Mouse (Mus musculus): ENCODE measurements around the gene Mtus2.
"Not testable (repeated sequence)": the region's sequence is repeated elsewhere in the genome, so short reads cannot be mapped to it uniquely, and the experiment has no call there.

The Mtus2 gene

DNA sequence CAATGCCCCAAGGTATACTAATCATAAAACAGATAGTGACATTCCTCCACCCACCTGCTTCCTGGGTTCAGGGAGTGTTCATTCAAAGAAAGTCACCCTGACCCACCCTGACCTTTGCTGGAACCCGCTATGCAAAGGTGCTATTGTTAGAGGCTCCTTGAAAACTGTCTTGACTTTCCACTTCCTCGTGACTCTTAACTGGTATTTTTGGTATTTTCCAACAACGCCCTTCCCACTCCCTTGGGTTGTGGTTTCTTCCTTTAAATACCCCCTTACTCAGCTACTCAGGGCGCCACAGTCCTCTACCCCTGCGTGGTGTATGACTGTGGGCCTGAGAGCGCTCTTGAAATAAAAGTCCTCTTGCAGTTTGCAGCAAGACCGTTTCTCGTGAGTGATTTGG lies 219.4 kb downstream of the Mtus2 start:
- in situ Hi-C loops (cut with MboI; ENCODE audit: low sequenced_read_pairs): not testable (repeated sequence)

DNA sequence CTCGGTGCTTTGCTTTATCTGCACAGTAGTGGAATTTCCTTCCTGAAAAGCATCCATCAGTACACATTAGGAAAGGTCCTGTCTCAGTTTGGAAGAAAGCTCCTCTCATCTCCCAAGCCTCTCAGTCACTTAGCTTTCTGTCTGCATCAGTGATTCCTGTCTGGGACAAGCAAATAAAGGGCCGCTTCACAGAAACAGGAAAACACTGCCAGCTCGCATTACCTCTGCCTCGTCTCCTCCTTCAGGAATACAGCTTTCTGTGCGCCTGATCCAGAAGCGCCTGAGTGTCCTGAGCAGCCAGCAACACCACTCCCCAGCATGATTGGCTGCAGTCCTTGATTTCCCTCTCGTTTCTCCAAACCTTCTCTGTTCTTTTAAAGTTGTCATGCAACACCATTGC lies 222.1 kb downstream of the Mtus2 start:
- in situ Hi-C loops (cut with MboI; ENCODE audit: low sequenced_read_pairs): no loop called here

DNA sequence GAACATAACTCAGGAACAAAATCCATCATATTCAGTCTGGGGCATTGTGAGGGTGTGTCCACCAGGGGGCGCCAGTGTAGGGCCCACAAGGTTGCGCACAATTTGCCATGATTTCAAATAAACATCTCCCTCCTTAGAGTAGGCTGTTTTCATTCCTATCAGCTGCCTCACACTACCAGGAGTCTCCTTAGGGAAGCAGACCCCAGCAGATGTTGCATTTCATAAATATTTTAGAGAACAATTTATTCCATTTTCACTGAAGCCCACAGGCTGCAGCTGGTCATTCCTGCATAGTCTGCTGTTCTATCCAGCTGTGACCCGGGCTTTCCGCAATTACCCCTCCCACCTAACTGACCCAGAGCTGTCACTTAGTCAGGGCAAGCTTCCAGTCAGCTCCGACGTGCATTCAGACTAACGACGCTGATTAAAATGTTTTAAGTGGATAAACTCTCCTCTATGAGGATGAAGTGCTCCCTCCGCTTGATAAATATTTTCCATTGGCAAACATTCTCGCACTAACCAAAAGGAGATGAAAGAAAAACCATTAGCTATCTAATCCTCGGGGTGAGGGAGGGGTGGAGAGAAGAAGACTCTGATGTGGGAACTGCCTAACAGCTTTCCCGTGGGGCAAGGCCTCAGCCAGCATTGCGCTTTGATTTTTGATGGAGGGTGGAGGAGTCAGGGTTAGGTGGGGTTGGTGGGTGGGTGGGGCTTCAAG lies 223.6 kb downstream of the Mtus2 start:
- in situ Hi-C loops (cut with MboI; ENCODE audit: low sequenced_read_pairs): no loop called here

DNA sequence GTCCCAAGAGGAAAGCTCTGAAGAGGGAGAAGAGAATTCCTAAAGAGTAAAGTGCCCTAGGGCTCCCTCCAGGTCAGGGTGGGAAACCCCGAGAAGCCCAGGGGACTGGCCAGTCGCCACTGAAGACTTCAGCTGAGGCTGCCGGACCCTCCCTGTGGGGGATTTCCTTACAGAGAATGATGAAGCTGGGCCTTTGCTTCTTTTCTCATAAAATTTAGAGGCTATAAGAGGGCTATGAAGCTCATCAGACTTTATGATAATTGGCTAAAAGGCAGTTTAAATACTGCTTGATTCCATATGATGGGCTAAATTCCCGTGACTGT lies 224.1 kb downstream of the Mtus2 start:
- in situ Hi-C loops (cut with MboI; ENCODE audit: low sequenced_read_pairs): no loop called here

DNA sequence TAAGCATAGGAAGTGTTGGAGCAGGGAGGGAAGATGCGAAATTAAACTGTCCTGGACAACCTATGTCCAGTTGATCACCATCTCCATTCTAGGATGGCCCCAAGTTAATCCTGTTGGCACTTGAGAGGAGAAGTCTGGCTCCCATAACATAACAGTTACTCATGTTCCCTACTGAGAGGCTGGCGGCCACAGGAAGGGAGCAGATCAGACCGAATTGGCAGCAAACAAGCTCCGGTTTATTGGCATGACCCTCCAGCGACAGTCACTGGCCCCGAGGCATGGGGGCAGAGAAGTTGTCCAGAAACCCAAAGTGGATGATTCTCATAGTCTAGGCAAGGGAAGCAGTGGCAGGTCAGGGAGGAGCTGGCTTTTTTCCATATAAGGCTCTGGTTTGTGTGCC lies 224.8 kb downstream of the Mtus2 start:
- in situ Hi-C loops (cut with MboI; ENCODE audit: low sequenced_read_pairs): no loop called here

- in situ Hi-C loops (cut with MboI; ENCODE audit: low sequenced_read_pairs): no loop called here
These were observed 228.8 kb downstream of the Mtus2 start for GRCm38 (mm10) chr5:148185898-148186297.

GRCm38 (mm10) chr5:148191416-148191815 lies 234.3 kb downstream of the Mtus2 start:
- in situ Hi-C loops (cut with MboI; ENCODE audit: low sequenced_read_pairs): no loop called here

DNA sequence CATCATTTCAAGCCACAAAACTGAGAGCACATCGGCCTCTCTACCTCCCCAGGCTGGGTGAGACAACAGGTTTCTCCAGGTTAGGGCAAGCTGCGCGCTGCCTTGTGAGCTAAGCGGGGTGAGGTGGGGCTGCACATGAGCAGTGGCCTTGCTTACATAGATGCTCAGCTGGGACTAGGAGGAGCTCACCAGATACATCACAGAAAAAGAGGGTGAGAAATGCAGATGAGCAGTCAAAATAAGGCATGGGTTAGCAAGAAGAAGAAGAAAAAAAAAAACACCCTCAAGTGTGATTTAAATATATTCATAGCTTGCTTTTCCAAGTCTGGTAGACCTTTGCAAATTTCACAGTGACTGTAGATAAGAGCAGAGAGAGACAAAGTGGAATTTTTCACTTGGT lies 254.7 kb downstream of the Mtus2 start:
- in situ Hi-C loops (cut with MboI; ENCODE audit: low sequenced_read_pairs): no loop called here

- in situ Hi-C loops (cut with MboI; ENCODE audit: low sequenced_read_pairs): no loop called here
These were observed 259.7 kb downstream of the Mtus2 start for GRCm38 (mm10) chr5:148216786-148217185.

GRCm38 (mm10) chr5:148222898-148223297 lies 265.8 kb downstream of the Mtus2 start:
- in situ Hi-C loops (cut with MboI; ENCODE audit: low sequenced_read_pairs): no loop called here

DNA sequence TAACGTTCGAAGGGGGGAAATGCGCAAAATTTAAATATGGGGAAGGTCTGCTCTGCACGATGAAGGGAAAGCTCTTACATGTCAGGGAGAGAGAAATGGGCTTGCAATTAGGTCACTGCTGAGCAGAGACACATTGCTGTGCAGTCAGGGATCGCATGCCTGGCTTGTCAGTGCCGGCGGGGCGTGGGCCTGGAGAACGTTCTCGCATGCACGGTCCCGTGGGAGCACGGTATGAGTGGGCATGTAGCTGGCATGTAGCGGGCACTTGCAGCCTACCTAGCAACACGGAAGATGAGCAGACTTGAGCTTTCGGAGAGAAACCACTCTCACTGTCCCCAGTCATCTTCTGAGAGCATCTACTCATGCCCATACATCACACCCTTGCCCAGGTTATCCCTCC lies 266.9 kb downstream of the Mtus2 start:
- in situ Hi-C loops (cut with MboI; ENCODE audit: low sequenced_read_pairs): no loop called here

DNA sequence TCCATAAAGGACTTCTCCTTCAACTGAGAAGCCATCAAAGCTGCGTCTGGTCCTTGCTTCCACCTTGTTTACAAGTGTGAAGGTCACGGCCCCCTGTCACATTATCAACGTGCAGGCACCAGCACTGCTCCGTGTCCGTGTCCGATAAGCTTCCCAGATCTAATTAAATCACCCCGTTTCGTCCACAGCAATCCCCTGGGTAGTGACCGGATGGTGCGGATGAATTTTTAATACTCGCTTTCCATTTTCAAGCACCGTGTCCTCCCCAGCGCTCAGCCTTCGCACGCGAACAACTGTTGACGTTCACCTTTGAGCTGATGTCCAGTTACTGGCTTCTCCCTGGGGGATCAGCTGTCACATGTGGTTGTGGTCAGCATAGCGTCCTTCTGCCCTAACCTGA lies 276.6 kb downstream of the Mtus2 start:
- in situ Hi-C loops (cut with MboI; ENCODE audit: low sequenced_read_pairs): no loop called here

DNA sequence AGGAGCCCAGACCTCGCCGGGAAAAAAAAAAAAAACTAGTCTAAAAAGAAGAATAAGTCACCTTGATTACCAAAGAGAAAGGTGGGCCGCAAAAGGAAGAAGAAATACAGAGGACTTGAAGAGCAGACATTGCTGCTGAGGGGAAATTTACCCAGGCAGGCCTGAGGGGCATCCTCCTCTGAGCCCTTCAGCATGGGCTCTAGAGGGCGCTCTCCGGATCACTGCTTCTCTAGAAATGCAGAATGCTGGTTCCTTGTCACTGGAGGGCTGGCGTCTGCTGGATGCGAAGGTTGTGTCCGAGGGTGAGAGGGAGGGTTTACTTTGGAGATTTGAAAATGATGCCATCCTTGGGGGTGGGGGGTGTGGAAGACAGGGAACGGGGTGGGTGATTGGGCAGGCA lies 279.5 kb downstream of the Mtus2 start:
- in situ Hi-C loops (cut with MboI; ENCODE audit: low sequenced_read_pairs): no loop called here

DNA sequence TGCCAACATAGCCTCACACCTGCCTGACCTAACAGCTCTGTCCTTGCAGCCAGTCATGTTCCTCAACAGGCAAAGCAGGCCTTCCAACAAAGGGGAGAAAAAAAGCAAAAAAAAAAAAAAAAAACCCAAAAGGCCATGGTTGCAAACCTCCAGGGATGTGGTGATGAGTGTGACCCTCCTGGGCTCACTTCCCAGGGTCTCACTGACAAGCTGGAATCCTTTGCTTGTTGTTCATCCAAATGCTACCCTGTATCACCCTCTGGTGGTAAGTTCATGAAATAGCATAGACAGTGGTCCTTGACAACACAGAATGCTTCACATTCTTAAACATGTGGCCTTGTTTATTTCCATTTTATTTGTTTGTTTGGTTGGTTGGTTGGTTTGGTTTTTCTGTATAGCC lies 281.9 kb downstream of the Mtus2 start:
- in situ Hi-C loops (cut with MboI; ENCODE audit: low sequenced_read_pairs): no loop called here

GRCm38 (mm10) chr5:148239757-148240156 lies 282.6 kb downstream of the Mtus2 start:
- in situ Hi-C loops (cut with MboI; ENCODE audit: low sequenced_read_pairs): no loop called here

DNA sequence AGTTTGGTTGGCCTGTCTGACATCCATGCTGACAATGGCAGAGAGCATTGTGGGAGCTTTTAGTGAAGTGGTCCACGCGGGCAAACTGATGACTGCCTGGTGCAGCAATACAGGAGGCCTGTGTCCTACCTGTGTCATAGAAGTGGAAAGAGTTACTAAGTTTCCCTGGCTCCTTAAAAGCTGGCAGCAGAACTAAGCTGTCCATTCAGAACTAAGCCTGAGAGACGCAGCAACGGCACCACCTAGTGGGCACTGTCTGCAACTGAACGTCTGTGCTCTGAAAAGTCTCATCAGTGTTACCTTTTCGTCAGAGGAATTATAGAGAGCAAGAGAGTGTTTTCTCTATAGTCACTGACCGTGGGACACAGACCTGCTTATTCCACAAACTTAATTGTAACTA lies 284.8 kb downstream of the Mtus2 start:
- in situ Hi-C loops (cut with MboI; ENCODE audit: low sequenced_read_pairs): no loop called here

GRCm38 (mm10) chr5:148244471-148244870 lies 287.4 kb downstream of the Mtus2 start:
- in situ Hi-C loops (cut with MboI; ENCODE audit: low sequenced_read_pairs): no loop called here

DNA sequence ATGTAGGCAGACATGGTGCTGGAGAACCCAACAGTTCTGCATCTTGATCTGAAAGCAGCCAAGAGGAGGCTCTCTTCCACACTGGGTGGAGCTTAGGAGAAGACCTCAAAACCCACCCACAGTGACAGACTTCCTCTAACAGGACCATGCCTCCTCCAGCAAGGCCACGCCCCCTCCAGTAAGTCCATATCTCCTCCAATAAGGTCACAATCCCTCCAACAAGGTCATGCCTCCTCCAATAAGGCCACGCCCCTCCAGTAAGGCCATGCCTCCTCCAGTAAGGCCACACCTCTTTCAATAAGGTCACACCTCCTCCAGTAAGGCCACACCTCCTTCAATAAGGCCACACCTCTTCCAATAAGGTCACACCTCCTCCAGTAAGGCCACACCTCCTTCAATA lies 288.3 kb downstream of the Mtus2 start:
- in situ Hi-C loops (cut with MboI; ENCODE audit: low sequenced_read_pairs): no loop called here

DNA sequence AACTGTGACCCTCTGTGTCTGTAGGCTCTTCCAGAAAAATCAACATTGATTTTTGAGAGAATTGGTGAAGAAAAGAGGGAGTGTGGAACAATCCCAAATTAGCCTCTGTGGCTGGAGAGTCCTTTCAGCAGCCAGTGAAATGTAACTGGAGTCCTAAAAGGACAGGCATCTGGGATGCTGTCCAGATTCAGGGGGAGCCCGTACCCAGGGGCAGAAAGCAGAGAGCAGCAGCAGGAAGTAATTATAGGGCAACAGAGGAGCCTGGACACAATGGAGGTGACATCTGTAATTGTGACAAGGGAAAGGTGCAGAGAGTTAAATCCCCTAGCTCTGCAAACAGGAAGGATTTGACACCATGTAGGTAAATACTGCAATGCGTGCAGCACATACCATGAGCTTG lies 291.1 kb downstream of the Mtus2 start:
- in situ Hi-C loops (cut with MboI; ENCODE audit: low sequenced_read_pairs): no loop called here

- in situ Hi-C loops (cut with MboI; ENCODE audit: low sequenced_read_pairs): no loop called here
These were observed 294.7 kb downstream of the Mtus2 start for GRCm38 (mm10) chr5:148251847-148252246.

GRCm38 (mm10) chr5:148262016-148262415 lies 304.9 kb downstream of the Mtus2 start:
- in situ Hi-C loops (cut with MboI; ENCODE audit: low sequenced_read_pairs): no loop called here

DNA sequence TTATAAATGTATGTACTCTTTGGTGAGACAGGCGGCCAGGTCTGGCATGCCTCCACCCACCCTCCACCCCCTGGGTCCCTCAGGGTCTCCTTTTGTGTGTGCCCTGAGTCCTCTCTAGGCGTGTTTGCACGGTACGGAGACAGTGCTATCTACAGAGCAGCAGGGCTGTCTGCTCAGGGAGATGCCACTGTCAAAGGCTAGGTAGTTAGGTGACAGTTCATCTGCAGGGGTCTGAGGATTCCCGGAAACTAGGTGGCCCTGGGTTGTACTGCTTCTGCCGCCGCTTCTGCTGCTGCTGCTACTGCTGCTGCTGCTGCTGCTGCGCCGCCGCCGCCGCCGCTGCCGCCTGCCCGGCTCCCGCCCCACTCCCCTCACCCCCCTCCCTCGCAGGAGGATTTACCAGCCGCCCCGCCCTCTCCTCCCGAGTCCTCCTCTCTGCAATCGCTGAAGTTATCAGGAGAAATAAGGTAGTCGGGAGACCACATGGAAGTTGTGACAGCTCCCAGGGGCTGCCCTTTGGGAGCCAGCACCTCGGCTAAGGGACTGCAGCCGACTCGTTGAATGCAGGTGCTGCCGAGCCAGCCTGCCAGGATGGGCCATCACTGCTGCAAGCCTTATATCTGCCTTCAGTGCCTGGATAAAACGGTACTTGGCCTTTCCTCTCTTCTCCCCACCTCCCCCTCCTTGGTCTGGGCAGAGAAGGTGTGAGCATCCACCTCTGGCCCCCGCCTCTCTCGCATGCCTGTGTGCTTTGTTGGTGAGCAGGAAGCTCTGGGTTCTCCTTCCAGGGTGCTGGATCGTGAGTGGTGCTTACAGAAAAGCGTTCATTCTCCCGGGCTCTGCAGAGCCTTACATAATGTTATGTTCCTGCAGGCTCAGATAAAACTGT lies 307.9 kb downstream of the Mtus2 start:
- in situ Hi-C loops (cut with MboI; ENCODE audit: low sequenced_read_pairs): no loop called here

All from CH12F3 (cell line).